Mouse (Mus musculus): ENCODE data around the gene Rnf166. TPM values are rescaled to one million over a fixed set of nuclear protein-coding genes. Genes with fewer than 3 reads are reported as not detected.

The Rnf166 gene
- total and polyA plus RNA-seq, 3 experiments: 7.7 to 13.0 (median 8.5) TPM

- Histone ChIP-seq H3K27me3 (replicated peaks) (no peaks in the 10 kb centered on the region), H3K79me2 (replicated peaks; ENCODE audit: control insufficient read depth, extremely low read depth, insufficient read depth, poor library complexity, severe bottlenecking) (no peaks in the 10 kb centered on the region; the same call in 1 of the 2 replicates), H3K4me2 (ENCODE audit: insufficient read depth, low read depth, poor library complexity, severe bottlenecking) (no peak overlapping the region), H3K9ac (ENCODE audit: insufficient read depth, low read depth) (no peak overlapping the region), H3K9me3 (replicated peaks; ENCODE audit: low read length) (no peaks in the 10 kb centered on the region), H3K4me1 (ENCODE audit: control insufficient read depth in 1 of 2, insufficient read depth in 2 of 2) (peaks cover 0 to 16% of the 10 kb centered on the region in 2 experiments; a peak in 1 of 4 replicates), H3K27ac (ENCODE audit: insufficient read depth, low read depth) (no peak overlapping the region), H3K36me3 (replicated peaks in 1 of 2; ENCODE audit: control insufficient read depth in 1 of 2, insufficient read depth in 1 of 2, low read length in 1 of 2) (peaks cover 0 to 76% of the 10 kb centered on the region in 2 experiments), H3K4me3 (replicated peaks in 1 of 3; ENCODE audit: low read depth in 2 of 3, low read length in 2 of 3, poor library complexity in 1 of 3) (no peak overlapping the region)
- no peak for TF ChIP-seq MAFK (IDR thresholded peaks at IDR 0.05; ENCODE audit: insufficient replicate concordance, low read length)
- no peak for TF ChIP-seq EP300 (IDR thresholded peaks at IDR 0.05; ENCODE audit: low read length)
- TF ChIP-seq CTCF (conservative IDR thresholded peaks at IDR 0.05 in 1 of 2, IDR thresholded peaks at IDR 0.05 in 1 of 2; ENCODE audit: low read depth in 2 of 2, low read length in 2 of 2): no peak
- TF ChIP-seq HCFC1 (IDR thresholded peaks at IDR 0.05; ENCODE audit: low read depth, low read length): no peak
- TF ChIP-seq NELFE (IDR thresholded peaks at IDR 0.05; ENCODE audit: low read depth, low read length): no peak
- no peak for TF ChIP-seq KAT2A (IDR thresholded peaks at IDR 0.05; ENCODE audit: insufficient replicate concordance, low read length)
- no peak for TF ChIP-seq MYC (IDR thresholded peaks at IDR 0.05; ENCODE audit: low read depth, low read length)
- no peak for TF ChIP-seq E2F4 (IDR thresholded peaks at IDR 0.05; ENCODE audit: insufficient replicate concordance, low read depth, low read length)
- TF ChIP-seq CHD2 (IDR thresholded peaks at IDR 0.05; ENCODE audit: low read length): no peak
- no peak for TF ChIP-seq ELF1 (IDR thresholded peaks at IDR 0.05; ENCODE audit: low read depth, low read length)
- TF ChIP-seq ZNF384 (IDR thresholded peaks at IDR 0.05; ENCODE audit: low read depth, low read length): no peak
- no peak for TF ChIP-seq USF2 (conservative IDR thresholded peaks at IDR 0.05; ENCODE audit: low read depth, low read length)
- no peak for TF ChIP-seq SIN3A (IDR thresholded peaks at IDR 0.05; ENCODE audit: low read length)
- TF ChIP-seq USF1 (IDR thresholded peaks at IDR 0.05; ENCODE audit: low read depth, low read length): no peak
- no peak for TF ChIP-seq PAX5 (IDR thresholded peaks at IDR 0.05; ENCODE audit: low read length)
- TF ChIP-seq MXI1 (IDR thresholded peaks at IDR 0.05; ENCODE audit: low read depth, low read length): no peak
- TF ChIP-seq MEF2A (IDR thresholded peaks at IDR 0.05; ENCODE audit: borderline replicate concordance, low read depth, low read length): no peak
- no peak for TF ChIP-seq JUN (IDR thresholded peaks at IDR 0.05; ENCODE audit: insufficient read depth, low read depth, low read length)
- no peak for TF ChIP-seq ZKSCAN1 (IDR thresholded peaks at IDR 0.05; ENCODE audit: borderline replicate concordance, low read depth, low read length)
- dilution Hi-C loops (cut with MboI; ENCODE audit: extremely low pct_ligation_motif_present, extremely low pct_unique_long_range_greater_than_20kb, low sequenced_read_pairs) (no loop called here), in situ Hi-C loops (cut with MboI; ENCODE audit: low pct_ligation_motif_present, low pct_unique_long_range_greater_than_20kb, low sequenced_read_pairs) (no loop called here)
- DNase-seq (ENCODE audit: extremely low read depth): no peak
Measured at GRCm38 (mm10) chr8:122520611-122521010, 44.7 kb upstream of the Rnf166 start.

- Histone ChIP-seq H3K79me2 (replicated peaks; ENCODE audit: control insufficient read depth, extremely low read depth, insufficient read depth, poor library complexity, severe bottlenecking) (no peaks in the 10 kb centered on the region; the same call in 1 of the 2 replicates), H3K4me1 (ENCODE audit: control insufficient read depth in 1 of 2, insufficient read depth in 2 of 2) (peaks cover 5 to 23% of the 10 kb centered on the region in 2 experiments), H3K27ac (ENCODE audit: insufficient read depth, low read depth) (no peak overlapping the region), H3K4me2 (ENCODE audit: insufficient read depth, low read depth, poor library complexity, severe bottlenecking) (no peak overlapping the region), H3K4me3 (replicated peaks in 1 of 3; ENCODE audit: low read depth in 2 of 3, low read length in 2 of 3, poor library complexity in 1 of 3) (no peak overlapping the region), H3K9me3 (replicated peaks; ENCODE audit: low read length) (no peaks in the 10 kb centered on the region), H3K9ac (ENCODE audit: insufficient read depth, low read depth) (no peak overlapping the region), H3K27me3 (replicated peaks) (no peaks in the 10 kb centered on the region), H3K36me3 (replicated peaks in 1 of 2; ENCODE audit: control insufficient read depth in 1 of 2, insufficient read depth in 1 of 2, low read length in 1 of 2) (peaks cover 11 to 75% of the 10 kb centered on the region in 2 experiments)
- no peak for DNase-seq (ENCODE audit: extremely low read depth)
- in situ Hi-C loops (cut with MboI; ENCODE audit: low pct_ligation_motif_present, low pct_unique_long_range_greater_than_20kb, low sequenced_read_pairs): no loop called here
- dilution Hi-C loops (cut with MboI; ENCODE audit: extremely low pct_ligation_motif_present, extremely low pct_unique_long_range_greater_than_20kb, low sequenced_read_pairs): no loop called here
- TF ChIP-seq RCOR1 (conservative IDR thresholded peaks at IDR 0.05; ENCODE audit: low read depth, low read length) (no peak), BHLHE40 (IDR thresholded peaks at IDR 0.05; ENCODE audit: low read depth, low read length) (no peak), JUN (IDR thresholded peaks at IDR 0.05; ENCODE audit: insufficient read depth, low read depth, low read length) (no peak), NELFE (IDR thresholded peaks at IDR 0.05; ENCODE audit: low read depth, low read length) (no peak), KAT2A (IDR thresholded peaks at IDR 0.05; ENCODE audit: insufficient replicate concordance, low read length) (no peak), MXI1 (IDR thresholded peaks at IDR 0.05; ENCODE audit: low read depth, low read length) (no peak), UBTF (IDR thresholded peaks at IDR 0.05; ENCODE audit: low read depth, low read length) (no peak), PAX5 (IDR thresholded peaks at IDR 0.05; ENCODE audit: low read length) (no peak), POLR2A (IDR thresholded peaks at IDR 0.05; ENCODE audit: low read depth, low read length) (no peak), E2F4 (IDR thresholded peaks at IDR 0.05; ENCODE audit: insufficient replicate concordance, low read depth, low read length) (no peak), JUND (conservative IDR thresholded peaks at IDR 0.05; ENCODE audit: low read depth, low read length) (no peak), ZMIZ1 (IDR thresholded peaks at IDR 0.05; ENCODE audit: low read depth, low read length) (no peak), RAD21 (IDR thresholded peaks at IDR 0.05; ENCODE audit: low read depth, low read length) (no peak), ZKSCAN1 (IDR thresholded peaks at IDR 0.05; ENCODE audit: borderline replicate concordance, low read depth, low read length) (no peak), USF1 (IDR thresholded peaks at IDR 0.05; ENCODE audit: low read depth, low read length) (no peak)
Measured at GRCm38 (mm10) chr8:122517541-122518190, 41.8 kb upstream of the Rnf166 start.

Measured in CH12.LX (cell line).